Mouse (Mus musculus) CD4-positive helper T cell, adult 2 months (primary cell): ENCODE data around the gene Klhl5.
"Not testable (repeated sequence)": the region's sequence is repeated elsewhere in the genome, so short reads cannot be mapped to it uniquely, and the experiment has no call there.

Experiments used
- DNase-seq: peaks from one replicate; pipeline ENCODE4 v3.0.0-alpha.2; 2012; ENCODE audit warnings: low read depth, missing footprints, low spot score

The Klhl5 gene

GRCm38 (mm10) chr5:65096805-65097204 is 10.5 kb upstream of the Klhl5 start:
- no peak for DNase-seq

GRCm38 (mm10) chr5:65097457-65097856 is 9.9 kb upstream of the Klhl5 start:
- no peak for DNase-seq

GRCm38 (mm10) chr5:65100002-65100401 is 7.3 kb upstream of the Klhl5 start:
- DNase-seq = no peak

- no peak for DNase-seq
These were observed 6.1 kb upstream of the Klhl5 start for GRCm38 (mm10) chr5:65101209-65101608.

- no peak for DNase-seq
These were observed 5.7 kb upstream of the Klhl5 start for GRCm38 (mm10) chr5:65101621-65102020.

- peak; percentile 33 for DNase-seq
These were observed 5.2 kb upstream of the Klhl5 start for GRCm38 (mm10) chr5:65102026-65102640.

- peak; percentile 47 for DNase-seq
These were observed 4.7 kb upstream of the Klhl5 start for GRCm38 (mm10) chr5:65102641-65103042.

- DNase-seq = peak; percentile 30
These were observed 564 bp downstream of the Klhl5 start for GRCm38 (mm10) chr5:65107773-65108432.

- DNase-seq = not testable (repeated sequence)
These were observed 4.9 kb downstream of the Klhl5 start for GRCm38 (mm10) chr5:65112225-65112624.

GRCm38 (mm10) chr5:65113323-65113722 is 6.0 kb downstream of the Klhl5 start:
- DNase-seq = peak; percentile 76

- no peak for DNase-seq
These were observed 9.4 kb downstream of the Klhl5 start for GRCm38 (mm10) chr5:65116789-65117188.

GRCm38 (mm10) chr5:65119495-65119894 is 12.2 kb downstream of the Klhl5 start:
- no peak for DNase-seq

- DNase-seq = no peak
These were observed 12.6 kb downstream of the Klhl5 start for GRCm38 (mm10) chr5:65119918-65120317.

- no peak for DNase-seq
These were observed 15.3 kb downstream of the Klhl5 start for GRCm38 (mm10) chr5:65122616-65123015.

GRCm38 (mm10) chr5:65126137-65126536 is 18.8 kb downstream of the Klhl5 start:
- DNase-seq = no peak

- DNase-seq = no peak
These were observed 21.1 kb downstream of the Klhl5 start for GRCm38 (mm10) chr5:65128481-65128880.

- DNase-seq = no peak
These were observed 23.3 kb downstream of the Klhl5 start for GRCm38 (mm10) chr5:65130528-65131210.

GRCm38 (mm10) chr5:65131211-65131879 is 24.0 kb downstream of the Klhl5 start:
- DNase-seq = no peak

GRCm38 (mm10) chr5:65136159-65136558 is 28.8 kb downstream of the Klhl5 start:
- no peak for DNase-seq

- no peak for DNase-seq
These were observed 29.7 kb downstream of the Klhl5 start for GRCm38 (mm10) chr5:65137073-65137472.

GRCm38 (mm10) chr5:65141242-65141641 is 33.9 kb downstream of the Klhl5 start:
- DNase-seq = no peak

GRCm38 (mm10) chr5:65142247-65142646 is 34.9 kb downstream of the Klhl5 start:
- DNase-seq = no peak
